Mouse (Mus musculus) CH12.LX (cell line): Measurements from ENCODE around the gene Metap2. TPM values are rescaled to one million over a fixed set of nuclear protein-coding genes. Genes with fewer than 3 reads are reported as not detected.

ENCODE experiments used
- DNase-seq: peaks from one replicate; pipeline ENCODE4 v3.0.0-alpha.2; 2013; ENCODE audit errors: extremely low read depth
- H3K27ac ChIP-seq: 2 replicates; pipeline ENCODE4 v1.5.1; 2012; ENCODE audit warnings: low read depth, mild to moderate bottlenecking, control low read depth, moderate library complexity; ENCODE audit not compliant: insufficient read depth
- H3K27me3 ChIP-seq: replicated peaks from 2 replicates; pipeline ENCODE3; 2012; ENCODE audit warnings: inconsistent platforms
- H3K36me3 ChIP-seq, 2 experiments: replicated peaks in 1 of 2; 2 replicates each; pipeline versions ENCODE3 to v1.6.1; 2012; ENCODE audit warnings: inconsistent platforms in 1 of 2, low read length in 1 of 2, mild to moderate bottlenecking in 1 of 2, mixed read lengths in 1 of 2, moderate library complexity in 1 of 2; ENCODE audit not compliant: control insufficient read depth in 1 of 2, insufficient read depth in 1 of 2
- H3K4me1 ChIP-seq, 2 experiments: 2 replicates each; pipeline ENCODE4 v1.6.1; 2012; ENCODE audit warnings: inconsistent platforms in 1 of 2, moderate library complexity in 1 of 2; ENCODE audit not compliant: insufficient read depth in 2 of 2, control insufficient read depth in 1 of 2
- H3K4me2 ChIP-seq: 2 replicates; pipeline ENCODE4 v1.6.1; 2012; ENCODE audit warnings: low read depth, mild to moderate bottlenecking, control low read depth; ENCODE audit not compliant: poor library complexity, insufficient read depth, severe bottlenecking
- H3K4me3 ChIP-seq, 3 experiments: fragments of 150-350 bp in 1 of 3; sonication (generic) in 1 of 3; replicated peaks in 1 of 3; 2 replicates each; pipeline versions ENCODE3 to v1.5.1; 2011 to 2012; ENCODE audit warnings: low read depth in 2 of 3, low read length in 2 of 3, mild to moderate bottlenecking in 2 of 3, moderate library complexity in 2 of 3, control low read depth in 1 of 3, improper control_type of control experiment in 1 of 3, inconsistent platforms in 1 of 3, mixed read lengths in 1 of 3; ENCODE audit not compliant: poor library complexity in 1 of 3
- H3K79me2 ChIP-seq: replicated peaks from 2 replicates; pipeline ENCODE4 v1.6.1; 2012; ENCODE audit warnings: mild to moderate bottlenecking, moderate library complexity; ENCODE audit not compliant: control insufficient read depth, poor library complexity, insufficient read depth, severe bottlenecking; ENCODE audit errors: extremely low read depth
- H3K9ac ChIP-seq: 2 replicates; pipeline ENCODE4 v1.6.1; 2012; ENCODE audit warnings: low read depth, mild to moderate bottlenecking, control low read depth, moderate library complexity; ENCODE audit not compliant: insufficient read depth
- H3K9me3 ChIP-seq: replicated peaks from 2 replicates; pipeline ENCODE3; 2012; ENCODE audit warnings: low read length, inconsistent platforms, mixed read lengths
- BHLHE40 ChIP-seq: IDR thresholded peaks from 2 replicates; pipeline ENCODE4 v1.6.1; 2011; ENCODE audit warnings: mild to moderate bottlenecking, low read depth, low read length, improper control_type of control experiment
- CHD1 ChIP-seq: IDR thresholded peaks from 2 replicates; pipeline ENCODE4 v1.6.1; 2012; ENCODE audit warnings: low read depth, low read length, improper control_type of control experiment, inconsistent platforms
- CHD2 ChIP-seq: IDR thresholded peaks from 2 replicates; pipeline ENCODE4 v1.6.1; 2011; ENCODE audit warnings: low read length, improper control_type of control experiment
- CTCF ChIP-seq, 2 experiments: IDR thresholded peaks in 1 of 2; conservative IDR thresholded peaks in 1 of 2; 2 replicates each; pipeline ENCODE4 v1.5.1; 2011 to 2012; ENCODE audit warnings: low read depth in 2 of 2, low read length in 2 of 2, improper control_type of control experiment in 1 of 2, inconsistent platforms in 1 of 2, mild to moderate bottlenecking in 1 of 2, moderate library complexity in 1 of 2
- E2F4 ChIP-seq: IDR thresholded peaks from 2 replicates; pipeline ENCODE4 v1.6.1; 2011; ENCODE audit warnings: low read depth, low read length, improper control_type of control experiment; ENCODE audit not compliant: insufficient replicate concordance
- ELF1 ChIP-seq: IDR thresholded peaks from 2 replicates; pipeline ENCODE4 v1.6.1; 2014; ENCODE audit warnings: low read depth, mild to moderate bottlenecking, inconsistent platforms, low read length, improper control_type of control experiment
- EP300 ChIP-seq: IDR thresholded peaks from 2 replicates; pipeline ENCODE4 v1.6.1; 2011; ENCODE audit warnings: low read length, improper control_type of control experiment
- ETS1 ChIP-seq: conservative IDR thresholded peaks from 2 replicates; pipeline ENCODE4 v1.6.1; 2012; ENCODE audit warnings: low read depth, mild to moderate bottlenecking, inconsistent platforms, low read length, improper control_type of control experiment, moderate library complexity
- GABPA ChIP-seq: IDR thresholded peaks from 2 replicates; pipeline ENCODE4 v1.6.1; 2012; ENCODE audit warnings: low read depth, low read length, improper control_type of control experiment, inconsistent platforms; ENCODE audit not compliant: insufficient replicate concordance
- HCFC1 ChIP-seq: IDR thresholded peaks from 2 replicates; pipeline ENCODE4 v1.6.1; 2012; ENCODE audit warnings: low read depth, mild to moderate bottlenecking, inconsistent platforms, low read length, improper control_type of control experiment
- IRF4 ChIP-seq: IDR thresholded peaks from 2 replicates; pipeline ENCODE4 v1.6.1; 2014; ENCODE audit warnings: low read depth, mild to moderate bottlenecking, inconsistent platforms, low read length, improper control_type of control experiment
- JUN ChIP-seq: IDR thresholded peaks from 2 replicates; pipeline ENCODE4 v1.6.1; 2011; ENCODE audit warnings: low read depth, mild to moderate bottlenecking, low read length, improper control_type of control experiment, moderate library complexity; ENCODE audit not compliant: insufficient read depth
- JUND ChIP-seq: conservative IDR thresholded peaks from 2 replicates; pipeline ENCODE4 v1.6.1; 2011; ENCODE audit warnings: low read depth, low read length, improper control_type of control experiment
- KAT2A ChIP-seq: IDR thresholded peaks from 2 replicates; pipeline ENCODE4 v1.6.1; 2012; ENCODE audit warnings: low read length, improper control_type of control experiment, inconsistent platforms; ENCODE audit not compliant: insufficient replicate concordance
- MAFK ChIP-seq: IDR thresholded peaks from 2 replicates; pipeline ENCODE4 v1.6.1; 2011; ENCODE audit warnings: low read length, improper control_type of control experiment; ENCODE audit not compliant: insufficient replicate concordance
- MAZ ChIP-seq: IDR thresholded peaks from 2 replicates; pipeline ENCODE4 v1.6.1; 2012; ENCODE audit warnings: low read depth, mild to moderate bottlenecking, inconsistent platforms, low read length, improper control_type of control experiment, moderate library complexity
- MEF2A ChIP-seq: IDR thresholded peaks from 2 replicates; pipeline ENCODE4 v1.6.1; 2014; ENCODE audit warnings: low read depth, mild to moderate bottlenecking, inconsistent platforms, low read length, improper control_type of control experiment, borderline replicate concordance
- MXI1 ChIP-seq: IDR thresholded peaks from 2 replicates; pipeline ENCODE4 v1.6.1; 2011; ENCODE audit warnings: mild to moderate bottlenecking, low read depth, low read length, improper control_type of control experiment
- NELFE ChIP-seq: IDR thresholded peaks from 2 replicates; pipeline ENCODE4 v1.6.1; 2011; ENCODE audit warnings: low read depth, low read length, improper control_type of control experiment
- PAX5 ChIP-seq: IDR thresholded peaks from 2 replicates; pipeline ENCODE4 v1.6.1; 2012; ENCODE audit warnings: low read length, inconsistent platforms, mixed read lengths
- POLR2A ChIP-seq: IDR thresholded peaks from 2 replicates; pipeline ENCODE4 v1.6.1; 2011; ENCODE audit warnings: low read depth, mild to moderate bottlenecking, improper control_type of control experiment, low read length
- POLR2AphosphoS2 ChIP-seq: IDR thresholded peaks from 2 replicates; pipeline ENCODE4 v1.6.1; 2011; ENCODE audit warnings: low read depth, low read length, improper control_type of control experiment
- RAD21 ChIP-seq: IDR thresholded peaks from 2 replicates; pipeline ENCODE4 v1.6.1; 2011; ENCODE audit warnings: low read depth, mild to moderate bottlenecking, low read length, improper control_type of control experiment, moderate library complexity
- RCOR1 ChIP-seq: conservative IDR thresholded peaks from 2 replicates; pipeline ENCODE4 v1.6.1; 2012; ENCODE audit warnings: low read depth, mild to moderate bottlenecking, inconsistent platforms, low read length, improper control_type of control experiment
- SIN3A ChIP-seq: IDR thresholded peaks from 2 replicates; pipeline ENCODE4 v1.6.1; 2012; ENCODE audit warnings: low read length, improper control_type of control experiment, inconsistent platforms
- SMC3 ChIP-seq: IDR thresholded peaks from 2 replicates; pipeline ENCODE4 v1.6.1; 2011; ENCODE audit warnings: low read depth, low read length, improper control_type of control experiment
- TBP ChIP-seq: conservative IDR thresholded peaks from 2 replicates; pipeline ENCODE4 v1.6.1; 2011; ENCODE audit warnings: low read depth, low read length, improper control_type of control experiment
- TCF12 ChIP-seq: IDR thresholded peaks from 2 replicates; pipeline ENCODE4 v1.6.1; 2014; ENCODE audit warnings: low read depth, mild to moderate bottlenecking, inconsistent platforms, low read length, improper control_type of control experiment
- UBTF ChIP-seq: IDR thresholded peaks from 2 replicates; pipeline ENCODE4 v1.6.1; 2012; ENCODE audit warnings: low read depth, mild to moderate bottlenecking, inconsistent platforms, low read length, improper control_type of control experiment, moderate library complexity
- USF2 ChIP-seq: conservative IDR thresholded peaks from 2 replicates; pipeline ENCODE4 v1.6.1; 2011; ENCODE audit warnings: low read depth, low read length, improper control_type of control experiment
- ZC3H11A ChIP-seq: IDR thresholded peaks from 2 replicates; pipeline ENCODE4 v1.6.1; 2012; ENCODE audit warnings: low read depth, mild to moderate bottlenecking, inconsistent platforms, low read length, improper control_type of control experiment
- ZKSCAN1 ChIP-seq: IDR thresholded peaks from 2 replicates; pipeline ENCODE4 v1.6.1; 2012; ENCODE audit warnings: low read depth, inconsistent platforms, low read length, improper control_type of control experiment, borderline replicate concordance
- ZMIZ1 ChIP-seq: IDR thresholded peaks from 2 replicates; pipeline ENCODE4 v1.6.1; 2012; ENCODE audit warnings: low read depth, mild to moderate bottlenecking, inconsistent platforms, low read length, improper control_type of control experiment
- dilution Hi-C: fragments of 300-500 bp; cut with MboI; formaldehyde crosslinking; loops from 2 replicates; pipeline ENCODE4 v1.14.3; 2020; ENCODE audit warnings: low sequenced_read_pairs; ENCODE audit not compliant: extremely low pct_unique_long_range_greater_than_20kb, extremely low pct_ligation_motif_present
- in situ Hi-C: fragments of 300-500 bp; cut with MboI; formaldehyde crosslinking; loops from 3 replicates; pipeline ENCODE4 v1.14.3; 2019; ENCODE audit warnings: low sequenced_read_pairs, low pct_ligation_motif_present, low pct_unique_long_range_greater_than_20kb, mixed read lengths
- polyA plus RNA-seq: library from polyadenylated mRNA; unstranded; fragments of >175 nt; gene quantifications from 2 replicates; pipeline ENCODE4 v1.2.1, GENCODE M21; 2012; ENCODE audit warnings: low read depth; ENCODE audit not compliant: insufficient read length
- total RNA-seq, 2 experiments: library from RNA; depleted of rRNA; stranded (reverse); fragments of 300-350 nt in 1 of 2; fragments of >200 nt in 1 of 2; gene quantifications; 2 replicates each; pipeline ENCODE4 v1.2.3; 2012 to 2014

Gene Metap2
- total and polyA plus RNA-seq, 3 experiments = 183 to 710 (median 211) TPM

DNA sequence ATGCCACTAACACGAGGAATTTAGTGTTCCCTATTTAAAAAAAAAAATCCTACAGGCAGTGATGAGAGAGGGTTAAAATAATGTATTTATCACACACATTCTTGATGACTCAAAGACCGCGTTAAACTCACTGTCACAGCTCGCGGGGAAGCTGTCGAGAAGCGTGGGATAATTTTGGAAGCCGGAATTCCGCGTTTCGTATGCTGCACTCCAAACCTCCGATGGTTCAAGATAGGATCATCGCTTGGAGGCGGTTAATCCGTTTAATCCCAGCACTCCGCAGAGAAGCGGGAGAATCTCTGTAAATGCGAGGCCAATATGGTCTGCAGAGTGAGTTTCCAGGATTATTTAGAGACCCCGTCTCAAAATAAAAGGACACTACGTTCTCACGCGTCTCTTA, 6.9 kb downstream of the Metap2 start:
- Histone ChIP-seq H3K27ac (no peak overlapping the region), H3K4me2 (peak overlapping the region; percentile 63), H3K27me3 (no peaks in the 10 kb centered on the region), H3K4me3 (peak overlapping the region; percentile 88 to 95 (median 91)), H3K9ac (peak overlapping the region; percentile 93), H3K79me2 (peaks cover 47% of the 10 kb centered on the region), H3K36me3 (peaks cover 17 to 21% of the 10 kb centered on the region in 2 experiments), H3K9me3 (no peaks in the 10 kb centered on the region), H3K4me1 (peaks cover 0 to 29% of the 10 kb centered on the region in 2 experiments; a peak in 2 of 4 replicates)
- TF ChIP-seq E2F4 (no peak), HCFC1 (no peak), SIN3A (no peak)
- no peak for DNase-seq
- dilution Hi-C loops = no loop called here
- in situ Hi-C loops = no loop called here

DNA sequence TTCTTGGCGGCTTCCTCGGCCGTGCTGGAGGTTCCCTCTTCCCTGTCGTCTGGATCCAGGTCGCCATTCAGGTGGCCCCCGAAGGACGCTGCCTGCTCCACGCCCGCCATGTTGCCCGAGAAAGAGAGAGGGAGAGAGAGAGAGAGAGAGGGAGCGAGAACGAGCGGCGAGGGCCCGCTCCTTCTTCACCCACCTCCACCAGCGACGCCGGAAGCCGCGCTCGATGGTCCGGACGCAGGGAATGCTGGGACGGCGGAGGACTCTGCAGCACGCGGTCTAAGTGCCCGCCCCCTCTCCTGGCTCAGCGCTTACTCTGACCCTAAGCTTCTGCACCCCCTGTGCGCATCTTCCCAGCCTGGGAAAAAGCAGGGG, 7.3 kb downstream of the Metap2 start:
- Histone ChIP-seq H3K27me3 (no peaks in the 10 kb centered on the region), H3K79me2 (peaks cover 51% of the 10 kb centered on the region), H3K4me3 (peak overlapping the region; percentile 88 to 95 (median 91)), H3K9me3 (no peaks in the 10 kb centered on the region), H3K4me1 (peaks cover 0 to 33% of the 10 kb centered on the region in 2 experiments; a peak in 2 of 4 replicates), H3K4me2 (peak overlapping the region; percentile 63), H3K9ac (peak overlapping the region; percentile 93), H3K27ac (peak overlapping the region; percentile 78), H3K36me3 (peaks cover 18 to 25% of the 10 kb centered on the region in 2 experiments)
- peak; percentile 83 for DNase-seq
- in situ Hi-C loops (no loop called here), dilution Hi-C loops (no loop called here)
- TF ChIP-seq CHD2 (no peak), CTCF (conservative IDR thresholded peaks at IDR 0.05 in 1 of 2, IDR thresholded peaks at IDR 0.05 in 1 of 2; ENCODE audit: low read depth in 2 of 2, low read length in 2 of 2) (no peak), ZMIZ1 (peak; percentile 91), POLR2AphosphoS2 (peak; percentile 80), E2F4 (no peak), MAFK (no peak), SMC3 (no peak), JUN (no peak), IRF4 (peak; percentile 40; the same call in 1 of the 2 replicates), GABPA (peak; percentile 14; the same call in 1 of the 2 replicates), MAZ (0 out of 2 replicates have a peak, but pooled peaks have one; percentile 30), USF2 (no peak), PAX5 (no peak), TCF12 (peak; percentile 91), SIN3A (peak; percentile 87), TBP (peak; percentile 69; the same call in 1 of the 2 replicates), JUND (no peak), MEF2A (no peak), HCFC1 (peak; percentile 84), BHLHE40 (no peak), NELFE (peak; percentile 94), MXI1 (peak; percentile 94), ETS1 (0 out of 2 replicates have a peak, but pooled peaks have one; percentile 18), RAD21 (no peak), ZKSCAN1 (no peak), CHD1 (no peak), ZC3H11A (no peak), RCOR1 (no peak), POLR2A (peak; percentile 89), EP300 (no peak), KAT2A (peak; percentile 70; the same call in 1 of the 2 replicates), UBTF (no peak), ELF1 (peak; percentile 78)
